Mouse (Mus musculus) hindlimb bud, embryonic 11.5 days (tissue): ENCODE measurements at regions not wholly inside any gene's neighbourhood (a gene's known extent, or its start where the extent isn't known, plus 50 kb on each side); places are given as distances from the start of the nearest gene placed in this dataset.
"Not testable (repeated sequence)": the region's sequence is repeated elsewhere in the genome, so short reads cannot be mapped to it uniquely, and the experiment has no call there.

Experiments used
- DNase-seq: peaks from one replicate; pipeline ENCODE4 v3.0.0-alpha.2; 2012; ENCODE audit warnings: low read depth, low spot score; ENCODE audit errors: extremely low spot score

DNA sequence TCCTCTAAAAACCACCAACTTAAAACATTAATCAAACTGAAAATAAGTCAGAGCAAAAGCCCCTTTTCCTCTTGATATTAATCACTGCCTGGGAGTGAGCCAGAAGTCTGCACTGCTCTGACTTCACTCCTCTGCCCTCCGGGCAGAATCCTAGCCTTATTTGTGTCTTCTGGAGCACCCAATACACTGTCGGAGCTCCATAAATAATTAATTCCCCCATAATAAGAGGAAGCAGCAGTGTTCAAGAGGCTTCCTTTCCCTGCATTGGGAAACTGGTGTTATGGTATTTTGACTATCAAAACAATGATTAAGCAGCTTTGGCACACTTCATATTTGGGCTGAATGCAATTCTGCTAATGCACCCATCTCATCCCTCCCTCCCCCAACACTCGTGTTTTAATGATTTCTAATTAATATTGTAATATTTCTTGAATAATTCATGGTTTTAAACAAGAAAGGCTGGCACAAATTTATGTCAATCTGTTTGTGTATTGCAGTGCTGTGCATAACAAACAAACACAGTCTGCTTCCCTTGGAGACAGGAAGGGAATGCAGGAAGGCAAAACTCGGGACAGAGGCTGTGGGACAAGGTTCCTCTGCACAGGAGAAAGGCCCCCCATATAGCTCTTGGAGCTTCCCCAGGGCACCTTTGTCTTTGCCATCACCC is 523.5 kb upstream of the Stxbp6 start:
- DNase-seq = no peak

DNA sequence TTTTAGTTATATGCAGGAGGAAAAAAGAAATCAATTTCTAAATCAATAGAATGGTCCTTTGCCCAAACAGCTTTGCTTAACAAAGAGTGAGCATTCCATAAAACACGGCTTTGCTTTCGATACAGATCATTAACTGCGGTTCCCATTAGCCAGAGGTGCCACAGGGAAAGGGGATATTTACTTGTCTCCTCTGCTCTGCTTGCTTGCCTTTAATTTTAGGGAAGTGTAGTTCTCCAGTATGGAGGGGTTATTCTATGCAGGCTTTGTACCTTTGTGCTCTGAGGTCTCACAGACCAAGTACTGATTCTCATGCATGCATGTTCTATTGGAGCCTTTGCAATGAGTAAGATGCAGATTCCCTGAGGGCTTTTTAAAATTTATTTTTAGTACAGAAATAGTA is 520.2 kb upstream of the Stxbp6 start:
- DNase-seq = no peak

DNA sequence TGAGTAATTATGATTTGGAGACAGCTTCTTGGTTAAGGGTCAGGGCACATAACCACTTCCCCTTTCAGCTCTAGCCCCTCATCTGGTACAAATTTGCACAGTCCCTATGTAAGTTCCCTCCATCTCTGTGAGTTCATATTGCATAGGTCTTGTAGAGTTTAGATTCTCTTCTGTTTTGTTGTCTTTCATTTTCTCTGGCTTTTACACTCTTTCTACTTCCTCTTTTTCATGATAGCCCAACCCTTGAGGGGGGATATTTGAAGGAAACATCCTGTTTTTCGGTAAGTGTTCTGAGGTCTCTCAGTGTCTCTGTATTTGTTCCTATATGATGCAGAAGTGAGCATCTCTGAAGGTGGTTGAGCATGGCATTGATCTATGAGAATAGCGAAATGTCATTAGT is 515.7 kb upstream of the Stxbp6 start:
- no peak for DNase-seq

DNA sequence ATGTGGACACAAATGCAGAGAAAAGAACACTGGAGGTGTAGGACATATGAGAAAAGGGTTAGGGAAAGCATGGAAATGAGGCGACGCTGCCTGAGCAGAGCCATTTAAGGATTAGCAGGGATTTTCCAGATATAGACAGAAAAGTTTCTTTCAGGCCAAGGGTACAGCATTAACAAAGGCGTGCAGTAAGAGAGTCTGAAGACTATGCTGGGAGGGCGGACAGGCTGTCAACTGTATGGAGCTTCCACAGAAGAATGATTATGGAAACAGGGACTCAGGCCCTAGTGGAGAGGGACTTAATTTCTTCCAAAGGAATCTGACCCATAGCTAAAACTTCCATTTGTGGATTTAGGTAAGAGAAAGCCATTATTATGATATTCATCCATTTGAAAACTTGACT is 511.3 kb upstream of the Stxbp6 start:
- DNase-seq = no peak

DNA sequence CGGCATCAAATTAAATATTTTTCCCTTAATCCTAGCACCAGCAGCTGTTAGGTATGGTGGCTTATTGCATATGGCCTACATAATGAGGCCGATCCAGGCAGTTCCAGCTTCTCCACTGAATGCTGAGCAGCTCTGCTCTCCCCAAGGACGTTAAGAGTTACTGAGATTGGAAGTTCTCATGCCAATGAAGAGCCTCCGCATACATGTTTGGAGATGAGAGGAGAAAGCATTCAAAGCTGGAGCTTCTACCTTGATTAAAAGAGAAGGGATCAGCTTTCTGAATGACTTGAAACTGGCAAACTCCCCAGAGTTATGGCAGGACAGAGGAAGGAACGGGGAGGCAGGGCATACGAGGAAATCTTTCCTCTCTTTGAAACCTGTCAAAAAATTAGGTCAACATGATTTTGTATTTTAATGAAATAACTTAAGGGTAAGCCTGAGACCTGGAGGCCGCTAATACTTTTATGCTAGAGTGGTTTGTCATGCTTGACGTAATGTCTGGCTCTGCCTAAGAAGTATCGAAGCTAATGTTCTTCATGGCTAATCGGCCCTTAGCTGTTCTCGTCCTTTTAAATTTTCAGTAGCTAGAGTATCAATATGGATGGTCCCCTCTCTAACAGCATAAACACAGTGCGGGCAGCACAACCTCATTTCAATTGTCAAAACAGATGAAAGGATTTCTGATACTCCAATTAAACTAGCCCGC is 489.0 kb upstream of the Stxbp6 start:
- no peak for DNase-seq

DNA sequence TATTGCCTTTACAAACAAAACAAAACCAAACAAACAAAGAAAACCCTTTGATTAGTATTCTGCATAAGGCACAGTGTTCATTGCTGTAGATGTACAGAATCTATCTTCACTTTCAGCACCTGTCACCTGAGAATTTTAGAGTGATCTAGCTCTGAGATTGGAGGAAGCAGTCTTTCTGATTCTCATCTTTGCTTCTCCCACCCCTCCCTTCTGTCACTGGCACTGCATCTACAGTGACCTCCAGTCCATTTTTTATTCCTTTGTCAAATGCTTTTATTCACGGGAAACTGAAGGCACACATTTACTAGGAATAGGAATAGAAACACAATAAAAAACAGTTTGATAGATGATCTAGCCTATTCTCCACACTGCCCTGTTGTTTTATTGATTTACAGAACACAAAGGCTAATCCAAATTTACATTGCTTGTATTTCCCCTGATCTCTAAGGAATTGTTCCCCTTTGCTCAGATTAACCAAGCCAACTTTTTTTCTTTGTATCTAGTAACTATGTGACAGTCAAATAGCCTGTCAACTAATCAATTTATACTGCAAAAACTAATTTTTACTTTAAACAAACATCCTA is 488.2 kb upstream of the Stxbp6 start:
- no peak for DNase-seq

DNA sequence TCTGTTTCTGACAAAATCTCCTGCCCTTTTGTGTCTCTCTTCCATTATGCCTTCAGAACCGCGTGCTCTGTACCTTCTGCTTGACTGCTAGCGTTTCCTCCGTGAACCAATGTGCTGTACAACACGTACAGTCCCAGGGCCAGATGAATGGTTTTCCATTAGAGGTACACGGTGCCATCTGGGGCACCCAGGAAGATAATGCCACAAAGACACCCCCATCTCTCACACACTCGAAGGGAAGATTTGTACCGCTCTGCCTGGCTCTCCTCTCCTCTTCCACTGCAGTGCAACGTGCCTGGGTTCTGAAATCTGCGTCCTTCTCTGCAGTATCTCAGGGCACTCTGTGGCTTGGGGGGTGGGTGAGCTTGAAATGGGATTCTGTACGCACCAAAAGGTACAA is 487.4 kb upstream of the Stxbp6 start:
- no peak for DNase-seq

DNA sequence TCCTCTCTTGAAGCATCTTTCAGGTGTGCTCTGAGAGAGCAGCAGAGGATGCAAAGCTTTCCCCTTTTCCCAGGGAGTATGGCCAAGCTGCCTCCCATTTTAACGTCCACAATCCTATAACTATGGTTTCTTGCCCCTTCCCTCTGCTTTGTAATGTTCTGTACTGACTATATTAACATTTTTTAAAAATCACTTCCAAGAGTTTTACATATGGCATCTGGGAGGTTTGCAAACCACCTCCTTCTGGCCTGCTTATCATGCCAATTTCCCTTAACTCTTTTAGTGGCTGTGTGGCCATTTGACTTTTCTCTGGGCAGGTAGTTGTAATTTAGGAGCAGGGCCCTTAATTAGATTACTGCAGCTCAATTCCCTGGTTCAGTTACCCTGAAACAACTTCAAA is 486.9 kb upstream of the Stxbp6 start:
- no peak for DNase-seq

DNA sequence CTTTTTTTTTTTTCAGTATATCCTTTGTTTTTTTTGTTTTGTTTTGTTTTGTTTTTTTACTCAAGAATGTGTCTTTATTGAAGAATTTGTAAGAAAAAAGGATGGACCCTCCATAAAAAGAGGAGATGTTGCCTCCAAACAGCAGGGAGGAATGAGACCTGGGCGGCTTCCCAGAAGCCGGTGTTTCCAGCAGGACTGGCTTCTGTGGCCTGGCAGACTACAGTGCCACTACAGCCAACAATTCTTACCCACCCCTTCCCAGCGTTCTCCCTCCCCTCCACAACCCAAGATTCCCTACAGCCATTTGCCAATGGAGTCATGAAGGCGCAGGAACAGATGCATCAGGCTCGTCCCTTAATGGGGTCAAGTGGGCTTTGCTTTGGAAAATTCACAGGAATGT is 475.4 kb upstream of the Stxbp6 start:
- not testable (repeated sequence) for DNase-seq

DNA sequence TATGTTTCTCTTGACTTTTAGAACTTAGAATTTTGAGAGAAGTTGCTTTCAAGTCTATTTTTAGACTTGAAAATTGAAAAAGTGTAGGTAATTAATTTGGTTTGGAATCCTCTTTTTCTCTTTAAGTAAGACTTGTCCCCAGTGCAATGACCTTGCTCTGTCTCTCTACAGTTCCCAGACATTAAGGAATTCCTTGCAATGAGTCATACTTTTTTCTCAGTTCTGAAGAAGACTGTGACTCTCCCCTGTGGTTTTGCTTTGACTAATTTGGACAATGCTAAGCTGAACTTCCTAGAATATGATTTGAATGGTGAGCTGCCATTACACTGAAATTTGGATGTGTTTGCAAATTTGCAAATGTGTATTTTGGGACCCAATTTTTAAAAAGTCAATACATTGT is 445.0 kb upstream of the Stxbp6 start:
- no peak for DNase-seq

DNA sequence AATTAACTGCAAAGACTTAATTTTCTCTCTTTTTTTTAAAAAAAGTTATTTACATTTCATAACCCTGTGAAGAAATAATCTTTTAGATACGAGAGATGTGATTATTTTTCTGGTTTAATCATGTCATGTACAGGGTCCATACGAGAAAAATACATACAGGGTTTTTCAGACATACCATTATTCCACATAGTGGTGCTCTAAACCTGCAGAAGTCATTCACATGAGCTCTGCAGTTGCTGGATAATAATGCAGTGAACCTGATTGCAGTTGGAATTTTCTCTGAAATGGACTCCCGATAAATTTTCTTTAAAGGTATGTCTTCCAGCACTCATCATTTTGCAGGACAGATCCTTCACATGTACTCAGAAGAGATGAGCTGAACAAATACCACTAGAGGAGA is 439.9 kb upstream of the Stxbp6 start:
- DNase-seq = no peak

DNA sequence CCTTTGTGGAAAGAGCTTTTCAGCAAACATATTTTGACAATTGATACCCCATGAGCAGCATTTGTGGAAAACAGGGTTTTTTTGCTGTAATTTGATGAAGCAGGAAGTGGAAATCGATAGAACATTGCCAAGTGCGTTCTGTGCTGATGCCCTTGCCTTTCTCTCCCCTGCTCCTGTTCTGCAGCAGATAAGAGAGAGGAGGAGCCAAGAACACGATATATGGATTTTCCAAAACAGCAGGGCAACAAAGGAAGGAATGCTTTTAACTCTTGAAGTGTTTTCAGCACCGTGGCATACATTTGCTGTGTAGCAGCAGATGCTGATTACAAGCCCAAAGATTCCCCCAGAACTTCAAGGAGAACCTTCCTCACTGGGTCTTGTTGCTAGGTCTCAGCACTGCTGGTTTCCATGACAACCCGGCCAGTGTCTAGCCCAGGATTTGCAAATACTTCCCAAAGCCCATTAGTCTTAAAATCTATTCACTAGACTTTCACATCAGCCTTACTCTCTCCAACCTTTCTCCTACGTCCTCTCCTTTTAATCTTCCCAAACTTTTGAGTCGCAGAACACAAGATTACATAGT is 433.0 kb upstream of the Stxbp6 start:
- no peak for DNase-seq

DNA sequence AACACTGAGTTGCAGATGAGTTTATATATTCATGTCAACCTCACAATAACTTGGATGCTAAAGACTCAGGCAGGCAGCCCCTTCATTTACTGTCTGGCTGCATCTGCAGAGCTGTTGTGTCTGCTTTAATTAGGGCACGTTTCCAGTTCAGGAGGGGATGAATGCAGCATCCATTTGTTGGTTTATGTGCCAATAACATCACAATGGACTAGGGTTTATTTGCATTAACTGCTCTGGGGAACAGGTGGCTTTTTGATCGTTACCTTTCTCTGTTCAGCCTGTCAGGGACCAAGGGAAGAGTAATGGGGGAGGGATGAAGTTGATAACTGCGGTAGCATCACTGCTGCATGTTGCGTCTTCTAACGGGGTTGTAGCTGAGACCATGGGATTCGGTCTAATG is 425.3 kb upstream of the Stxbp6 start:
- DNase-seq = no peak

DNA sequence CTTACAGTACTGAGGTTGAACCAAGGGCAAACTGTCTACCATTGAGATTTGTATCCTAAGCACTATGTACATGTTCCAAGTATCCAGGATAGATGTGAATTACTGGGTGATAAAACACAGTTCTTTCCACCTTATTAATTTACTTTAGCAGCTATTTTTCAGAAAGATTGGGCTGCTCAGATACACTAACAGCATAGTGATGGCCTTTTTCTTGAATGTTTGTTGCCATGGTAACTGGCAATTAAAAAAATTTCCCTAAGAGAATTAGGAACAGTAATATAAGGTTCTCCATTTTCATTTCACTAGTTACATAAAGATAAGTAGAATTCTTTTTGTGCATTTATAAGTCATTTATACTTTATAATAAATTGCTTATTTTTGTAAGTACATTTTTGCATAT is 423.7 kb upstream of the Stxbp6 start:
- no peak for DNase-seq

DNA sequence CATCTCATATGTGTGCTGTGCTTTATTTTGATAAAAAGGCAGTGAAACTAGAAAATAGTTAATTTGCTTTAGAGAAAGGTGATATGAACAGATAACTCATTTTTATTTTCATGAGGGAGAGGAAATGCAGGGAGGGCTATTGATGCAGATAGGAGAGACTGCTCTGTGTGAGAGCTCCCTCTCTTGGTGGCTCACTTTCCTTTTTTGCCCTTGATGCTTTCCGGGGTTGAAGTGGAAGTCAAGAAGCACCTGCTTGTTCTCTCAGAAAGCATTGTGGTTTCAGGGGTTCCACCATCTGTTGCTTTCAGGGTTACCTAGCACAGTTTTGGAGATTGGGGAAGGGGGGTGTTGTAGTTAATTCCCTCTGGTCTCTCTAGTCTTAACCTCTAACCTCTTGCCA is 414.5 kb upstream of the Stxbp6 start:
- no peak for DNase-seq

DNA sequence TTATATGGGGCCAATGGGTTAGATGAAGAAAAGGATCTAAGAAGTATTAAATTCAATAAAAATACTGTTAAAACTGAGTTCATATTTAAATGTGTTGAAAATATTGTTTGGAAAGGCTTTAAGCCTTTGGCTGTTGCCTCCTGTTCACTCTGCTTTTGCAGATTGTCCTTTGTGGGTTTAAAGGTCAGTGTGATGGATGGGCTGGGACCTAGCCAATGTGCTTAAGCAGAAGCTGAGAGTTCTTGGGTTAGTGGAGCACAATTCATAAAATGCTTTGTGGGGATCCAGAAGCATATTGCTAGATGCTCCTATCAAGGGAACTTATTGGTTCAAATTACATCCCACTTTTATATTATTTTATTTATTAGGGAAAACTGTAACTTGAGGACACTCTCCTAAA is 402.4 kb upstream of the Stxbp6 start:
- DNase-seq = no peak

DNA sequence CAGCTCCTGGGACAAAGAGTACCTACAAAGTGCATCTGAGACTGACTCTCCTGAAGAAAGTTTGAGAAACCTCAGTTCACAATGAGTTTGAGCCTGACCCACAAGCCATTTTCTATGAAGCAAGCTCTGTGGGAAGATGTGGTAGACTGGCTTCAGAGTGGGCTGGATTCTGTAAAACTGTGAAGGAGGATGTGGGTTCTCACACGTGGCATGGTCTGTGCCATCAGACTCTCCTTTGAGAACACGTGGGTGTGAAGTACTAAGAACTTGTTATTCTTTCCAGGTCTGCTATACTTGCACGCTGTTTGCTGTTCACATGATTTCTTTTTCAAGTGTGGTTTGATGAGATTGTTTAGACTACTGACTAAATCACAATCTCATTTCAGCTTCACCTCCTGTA is 393.6 kb upstream of the Stxbp6 start:
- DNase-seq = no peak

DNA sequence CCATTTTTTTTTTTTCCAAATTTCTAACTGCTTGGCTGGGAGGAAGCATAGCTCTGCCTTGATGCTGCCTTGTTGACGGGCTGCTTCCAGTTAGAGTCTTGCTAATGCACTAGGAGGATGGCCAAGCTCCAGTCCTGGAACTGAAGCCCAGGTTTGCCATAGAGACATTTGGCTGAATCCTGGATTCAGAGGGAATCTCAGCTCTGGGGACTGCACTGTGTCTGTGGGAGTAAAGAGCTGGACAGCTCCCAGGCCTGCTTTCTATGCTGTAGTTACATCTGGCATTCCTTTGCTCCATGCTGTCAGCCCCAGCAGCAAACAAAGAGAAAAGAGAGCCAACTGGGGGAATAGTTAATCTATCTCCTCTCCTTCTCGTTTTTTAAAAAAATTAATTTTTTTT is 392.5 kb upstream of the Stxbp6 start:
- DNase-seq = no peak

DNA sequence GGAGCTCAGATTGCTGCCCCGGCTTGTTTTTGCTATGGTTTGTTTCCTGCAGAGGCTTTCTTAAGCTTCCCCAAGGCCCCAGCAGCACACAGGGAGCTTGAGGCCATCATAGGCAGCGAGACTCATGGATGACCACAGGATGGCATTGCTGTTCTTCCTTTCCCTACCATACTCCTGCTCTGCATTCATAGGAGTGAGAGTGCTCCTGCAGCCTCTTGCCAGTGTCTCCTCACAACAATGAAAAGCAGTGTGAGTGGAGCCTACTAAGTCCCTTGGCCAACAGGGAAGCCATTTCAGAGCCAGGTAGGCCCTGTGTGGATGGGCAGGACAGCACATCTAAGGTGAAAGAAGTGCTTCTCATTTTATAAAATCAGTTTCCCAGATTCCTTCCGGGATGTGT is 391.6 kb upstream of the Stxbp6 start:
- no peak for DNase-seq

DNA sequence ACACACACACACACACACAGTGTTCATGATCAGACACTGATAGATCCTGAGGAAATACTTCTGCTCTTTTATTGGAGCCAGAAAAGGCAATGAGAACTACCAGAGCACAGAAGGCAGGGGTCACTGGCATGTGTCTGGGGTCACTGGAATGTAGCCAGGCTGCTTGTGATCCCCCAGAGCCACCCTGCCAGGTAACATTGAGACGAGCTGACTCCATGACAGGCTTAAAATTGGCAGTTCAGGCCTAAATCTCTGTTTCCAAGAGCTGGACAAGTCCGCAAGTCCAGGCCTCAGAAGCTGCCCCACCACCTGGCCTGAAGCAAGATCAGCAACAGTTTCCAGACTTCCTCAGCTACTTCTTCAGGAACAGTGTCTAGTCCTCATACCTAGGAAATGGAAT is 390.4 kb upstream of the Stxbp6 start:
- no peak for DNase-seq

DNA sequence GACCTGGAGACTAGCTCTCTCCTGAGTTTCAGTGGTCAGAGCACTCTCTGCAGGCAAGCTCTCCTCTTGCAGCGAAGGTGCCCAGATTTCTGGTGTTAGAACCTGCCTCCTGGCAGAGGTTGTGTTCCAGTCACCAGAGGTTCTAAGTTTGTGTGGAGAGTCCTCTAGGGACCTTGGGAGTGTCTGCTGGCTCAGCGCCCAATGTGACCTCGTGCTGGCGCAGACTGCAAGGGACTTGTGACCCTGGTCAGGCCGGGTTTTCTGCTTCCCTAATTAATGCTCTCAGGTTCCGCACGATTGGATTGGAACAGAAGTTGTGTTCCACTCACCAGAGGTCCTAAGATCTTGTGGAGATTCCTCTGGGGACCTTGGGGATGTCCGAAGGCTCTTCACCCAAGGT is 384.2 kb upstream of the Stxbp6 start:
- not testable (repeated sequence) for DNase-seq

DNA sequence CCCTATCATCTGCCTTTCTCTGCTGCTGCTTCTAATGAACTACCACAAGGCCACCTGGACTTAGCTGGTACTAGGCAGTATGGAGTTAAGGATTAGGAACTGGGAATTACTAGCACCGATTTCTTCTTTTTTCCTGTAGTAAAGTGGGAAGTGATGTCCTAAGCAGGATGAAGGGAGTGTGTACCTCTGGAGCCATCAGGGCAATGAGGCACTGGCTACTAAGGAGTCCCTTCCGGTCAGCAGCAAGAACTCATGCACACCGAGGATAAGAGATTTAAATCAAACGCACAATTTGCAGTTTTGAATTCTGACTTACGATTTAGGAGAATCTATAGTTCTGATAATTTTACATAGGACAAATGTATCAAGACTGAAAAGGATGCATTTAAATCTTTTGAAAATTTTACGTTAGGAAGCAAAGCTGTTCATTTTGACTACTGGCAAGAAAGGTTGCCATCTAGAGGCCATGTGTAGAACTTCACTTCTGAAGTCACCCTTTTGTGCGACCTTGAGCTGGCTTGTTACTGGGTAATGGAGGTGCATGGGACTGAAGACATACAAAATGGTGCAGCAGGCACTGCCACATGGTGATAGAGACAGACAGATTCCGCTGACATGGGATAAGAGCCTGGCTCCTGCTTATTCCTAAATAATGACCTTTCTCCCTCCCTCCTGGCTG is 369.1 kb upstream of the Stxbp6 start:
- no peak for DNase-seq
